In the genomic region with DNA sequence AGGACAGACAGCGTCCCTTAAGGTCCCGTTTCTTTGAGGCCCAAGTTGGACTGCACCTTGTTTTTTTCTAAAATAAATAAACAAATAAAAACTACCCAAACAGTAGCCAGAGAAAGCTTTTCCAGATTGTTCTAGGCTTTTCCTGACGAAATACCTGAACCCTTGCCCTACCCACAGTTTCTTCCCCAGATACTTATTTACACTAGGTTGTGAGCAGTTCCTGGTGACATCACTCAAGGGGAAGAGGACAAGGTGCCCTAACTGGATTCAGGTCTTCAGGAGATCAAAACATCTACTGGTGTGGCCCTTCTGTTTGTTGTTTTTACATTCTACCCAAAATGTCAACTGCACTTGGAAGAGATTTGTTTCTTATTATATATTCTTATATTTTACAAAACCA, we compare ENCODE assay signal across 9 mouse cellular contexts. TPM values are rescaled to one million over a fixed set of nuclear protein-coding genes. Genes with fewer than 3 reads are reported as not detected.
DNase-seq lines count a peak whose midpoint lies in the region; ATAC-seq and TF ChIP-seq lines count a peak whose summit lies in the region.
"Had no signal": no experiment of that assay in that cellular context is flagged by ENCODE, and none has a peak within 500 bp of the region (broad histone marks: within the 10 kb centered on the region; RNA-seq: fewer than 3 reads in every experiment).

No protein-coding gene starts in this region.

- H3K4me3 ChIP-seq in heart, embryonic 10.5 days: peak overlapping the region; percentile 66
- H3K4me3 ChIP-seq in brown adipose tissue, adult 24 weeks (ENCODE audit: insufficient read depth, low read depth, low read length): no peak overlapping the region; the same call in 1 of the 2 replicates
- no peak overlapping the region for H3K4me3 ChIP-seq in hindbrain, embryonic 11.5 days (ENCODE audit: low read depth, low read length)
- 0 out of 2 replicates have a peak overlapping the region, but pooled peaks have one; percentile 49 for H3K4me3 ChIP-seq in liver, postnatal 0 days (ENCODE audit: low read depth, low read length)

- no peaks in the 10 kb centered on the region for H3K9me3 ChIP-seq in heart, embryonic 10.5 days
- H3K9me3 ChIP-seq in hindbrain, embryonic 11.5 days (ENCODE audit: control insufficient read depth, low read length): no peaks in the 10 kb centered on the region
- H3K9me3 ChIP-seq in liver, postnatal 0 days (ENCODE audit: low read length): no peaks in the 10 kb centered on the region
- H3K9me3 ChIP-seq: megakaryocyte, embryonic 14.5 days had no signal

- DNase-seq in heart, embryonic 10.5 days (ENCODE audit: low spot score): no peak
- no peak for DNase-seq in heart, postnatal 25 days (ENCODE audit: low spot score)
- DNase-seq in hindbrain, embryonic 11.5 days (ENCODE audit: low spot score): peak; percentile 10
- no peak for DNase-seq in liver, postnatal 0 days
- no peak for DNase-seq in ovary, postnatal 14 days (ENCODE audit: low spot score)
- no peak for DNase-seq in testis, postnatal 14 days (ENCODE audit: low spot score)
- no peak for DNase-seq in thymus, postnatal 25 days

- no peaks in the 10 kb centered on the region for H3K4me1 ChIP-seq in heart, embryonic 10.5 days
- peaks cover 3% of the 10 kb centered on the region; the same call in 1 of the 2 replicates for H3K4me1 ChIP-seq in brown adipose tissue, adult 24 weeks (ENCODE audit: control insufficient read depth, insufficient read depth, insufficient read length, low read length)
- no peaks in the 10 kb centered on the region for H3K4me1 ChIP-seq in hindbrain, embryonic 11.5 days (replicated peaks; ENCODE audit: control insufficient read depth, insufficient read depth, low read length)
- no peaks in the 10 kb centered on the region for H3K4me1 ChIP-seq in liver, postnatal 0 days (ENCODE audit: insufficient read depth)

- H3K4me2 ChIP-seq in hindbrain, embryonic 11.5 days (replicated peaks; ENCODE audit: low read depth, low read length): peak overlapping the region; percentile 46; the same call in 1 of the 2 replicates
- peak overlapping the region; percentile 70 for H3K4me2 ChIP-seq in liver, postnatal 0 days (ENCODE audit: low read depth, low read length)

- TF ChIP-seq EP300 in liver, postnatal 0 days (IDR thresholded peaks at IDR 0.05; ENCODE audit: low read depth): no peak

- H3K27ac ChIP-seq in heart, embryonic 10.5 days: peak overlapping the region; percentile 81; the same call in 1 of the 2 replicates
- H3K27ac ChIP-seq in brown adipose tissue, adult 24 weeks (replicated peaks; ENCODE audit: low read depth, low read length): 0 out of 2 replicates have a peak overlapping the region, but pooled peaks have one; percentile 50
- H3K27ac ChIP-seq in hindbrain, embryonic 11.5 days (ENCODE audit: low read depth, low read length): no peak overlapping the region
- peak overlapping the region; percentile 23; the same call in 1 of the 2 replicates for H3K27ac ChIP-seq in liver, postnatal 0 days (ENCODE audit: low read depth)

- H3K36me3 ChIP-seq in heart, embryonic 10.5 days: no peaks in the 10 kb centered on the region
- H3K36me3 ChIP-seq in hindbrain, embryonic 11.5 days (ENCODE audit: control insufficient read depth, insufficient read depth, low read length): no peaks in the 10 kb centered on the region
- H3K36me3 ChIP-seq in liver, postnatal 0 days (replicated peaks; ENCODE audit: insufficient read depth, low read length): no peaks in the 10 kb centered on the region

- H3K27me3 ChIP-seq in heart, embryonic 10.5 days (ENCODE audit: insufficient read depth, poor library complexity, severe bottlenecking): no peaks in the 10 kb centered on the region
- H3K27me3 ChIP-seq in hindbrain, embryonic 11.5 days (ENCODE audit: control insufficient read depth, insufficient read depth, low read length): no peaks in the 10 kb centered on the region
- H3K27me3 ChIP-seq in liver, postnatal 0 days (ENCODE audit: insufficient read depth, low read length): no peaks in the 10 kb centered on the region

- TF ChIP-seq CTCF in liver, postnatal 0 days (IDR thresholded peaks at IDR 0.05; ENCODE audit: low read depth): no peak

- 25% methylated on average over 3 of the region's 3 CpGs for WGBS in heart, embryonic 10.5 days
- WGBS in hindbrain, embryonic 11.5 days: 28% methylated on average over 3 of the region's 3 CpGs
- WGBS in liver, postnatal 0 days (ENCODE audit: insufficient replicate concordance): 32% methylated on average over 3 of the region's 3 CpGs

- intact Hi-C loops in heart, postnatal 25 days (cut with DNase I): loop anchor here (5.0 kb wide), 2 partner anchors 58 to 98 kb away; no protein-coding TSS in a partner anchor

- peak; percentile 26 for ATAC-seq in hindbrain, embryonic 11.5 days (ENCODE audit: low FRiP score)
- ATAC-seq in liver, postnatal 0 days: no peak

- 0 out of 2 replicates have a peak overlapping the region, but pooled peaks have one; percentile 4 for H3K9ac ChIP-seq in hindbrain, embryonic 11.5 days (ENCODE audit: low read depth, low read length)
- no peak overlapping the region for H3K9ac ChIP-seq in liver, postnatal 0 days (replicated peaks)

RNA-seq across cellular contexts. Expression of a gene that starts 0.5 kb away (rescaled TPM):
- polyA plus RNA-seq in heart, embryonic 10.5 days (2016; fragmentation: Nextera tagmentation; extraction: Ambion mirVana): 5.7 and 5.8 TPM in 2 replicates
- total RNA-seq in heart, postnatal 25 days (2021): 10 to 100 TPM; 21.2 to 27.4 TPM
- 80.3 and 118 TPM in 2 replicates for polyA plus RNA-seq in brown adipose tissue, adult 24 weeks (2012; ENCODE audit: insufficient read depth, insufficient read length, missing spikeins)
- polyA plus RNA-seq in hindbrain, embryonic 11.5 days (2014; fragmentation: Nextera tagmentation; extraction: Ambion mirVana): 5.6 and 5.8 TPM in 2 replicates
- 1.2 and 1.6 TPM in 2 replicates for polyA plus RNA-seq in liver, postnatal 0 days (2015; fragmentation: Nextera tagmentation; extraction: Ambion mirVana)

Comparison
In these comparisons a context has a peak if more than half of its experiments do, and no peak if none do; other contexts are left out.
1. H3K4me3 ChIP-seq: peak in heart, embryonic 10.5 days (single experiment) and liver, postnatal 0 days (single experiment); none in brown adipose tissue, adult 24 weeks (single experiment) and hindbrain, embryonic 11.5 days (single experiment).
2. RNA of a gene that starts 0.5 kb away (polyA plus RNA-seq): 80.3 to 118 TPM in brown adipose tissue, adult 24 weeks; 5.6 to 5.8 TPM in hindbrain, embryonic 11.5 days, 5.7 to 5.8 TPM in heart, embryonic 10.5 days and 1.2 to 1.6 TPM in liver, postnatal 0 days; every median in the first group is over 10 times any median in the second.